Mouse (Mus musculus) small intestine, adult 2 months (tissue): ENCODE measurements at regions not wholly inside any gene's neighbourhood (a gene's known extent, or its start where the extent isn't known, plus 50 kb on each side); places are given as distances from the start of the nearest gene placed in this dataset.

Experiments used
- H3K27ac ChIP-seq: fragments of 200-500 bp; 2 replicates; pipeline ENCODE4 v1.5.1; 2012; ENCODE audit warnings: low read depth, low read length, control low read depth, inconsistent platforms; ENCODE audit not compliant: insufficient read depth
- H3K27me3 ChIP-seq: fragments of 200-500 bp; 2 replicates; pipeline ENCODE4 v1.6.1; 2012; ENCODE audit warnings: mild to moderate bottlenecking, moderate library complexity, low read length, inconsistent platforms; ENCODE audit not compliant: control insufficient read depth, insufficient read depth
- H3K36me3 ChIP-seq: fragments of 200-500 bp; 2 replicates; pipeline ENCODE4 v1.6.1; 2012; ENCODE audit warnings: mild to moderate bottlenecking, low read length, control low read depth, inconsistent platforms; ENCODE audit not compliant: control insufficient read depth, insufficient read depth
- H3K4me1 ChIP-seq: fragments of 200-500 bp; 2 replicates; pipeline ENCODE4 v1.6.1; 2012; ENCODE audit warnings: low read length, inconsistent platforms, mixed read lengths; ENCODE audit not compliant: control insufficient read depth, insufficient read depth, insufficient read length
- H3K4me3 ChIP-seq: fragments of 200-500 bp; 2 replicates; pipeline ENCODE4 v1.5.1; 2012; ENCODE audit warnings: low read depth, mild to moderate bottlenecking, control low read depth, inconsistent platforms, low read length, moderate library complexity
- CTCF ChIP-seq: fragments of 200-500 bp; IDR thresholded peaks from 2 replicates; pipeline ENCODE4 v1.5.1; 2012; ENCODE audit warnings: low read depth, mild to moderate bottlenecking, control low read depth, inconsistent platforms, low read length, moderate library complexity, mixed read lengths; ENCODE audit not compliant: insufficient replicate concordance, insufficient read length; ENCODE audit errors: extremely low read depth
- POLR2A ChIP-seq: fragments of 200-500 bp; IDR thresholded peaks from 2 replicates; pipeline ENCODE4 v1.6.1; 2012; ENCODE audit warnings: low read depth, mild to moderate bottlenecking, control low read depth, inconsistent platforms, low read length, moderate library complexity
- WGBS: fragments of 180-500 bp; shearing (Covaris S2); methylation state at CpG from one replicate; pipeline ENCODE4 v1.1.7; 2018; 5-methylcytosine and 5-hydroxymethylcytosine counted together

DNA sequence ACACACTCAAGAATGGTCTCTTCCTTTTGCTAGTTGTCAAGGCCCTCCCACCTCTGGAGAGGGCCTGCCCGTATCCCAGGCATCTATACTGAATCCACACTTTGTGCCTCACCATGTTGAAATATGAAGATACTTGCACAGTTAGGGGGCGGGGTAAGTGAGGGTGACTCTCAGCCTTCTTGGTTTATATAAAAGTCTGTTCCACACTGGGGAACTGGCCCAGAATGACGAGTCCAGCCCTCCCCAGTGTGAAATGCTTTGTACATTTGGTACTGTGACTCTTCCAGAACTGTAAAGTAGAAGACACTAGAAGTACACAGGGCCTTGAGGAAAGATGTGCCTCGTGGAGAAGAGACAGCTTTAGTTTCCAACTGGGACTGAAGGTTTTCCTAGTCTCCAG is 166.8 kb downstream of the Tshz3 start:
- Histone ChIP-seq H3K27me3 (no peaks in the 10 kb centered on the region), H3K4me3 (no peak overlapping the region), H3K27ac (no peak overlapping the region), H3K36me3 (no peaks in the 10 kb centered on the region), H3K4me1 (no peaks in the 10 kb centered on the region)
- TF ChIP-seq POLR2A (no peak), CTCF (no peak)
- WGBS = 54% methylated on average over 4 of the region's 4 CpGs

GRCm38 (mm10) chr7:36866602-36867001 is 168.7 kb downstream of the Tshz3 start:
- Histone ChIP-seq H3K27ac (no peak overlapping the region), H3K27me3 (no peaks in the 10 kb centered on the region), H3K4me1 (no peaks in the 10 kb centered on the region), H3K36me3 (no peaks in the 10 kb centered on the region), H3K4me3 (no peak overlapping the region)
- 82% methylated on average over 12 of the region's 12 CpGs for WGBS
- TF ChIP-seq CTCF (no peak), POLR2A (no peak)

DNA sequence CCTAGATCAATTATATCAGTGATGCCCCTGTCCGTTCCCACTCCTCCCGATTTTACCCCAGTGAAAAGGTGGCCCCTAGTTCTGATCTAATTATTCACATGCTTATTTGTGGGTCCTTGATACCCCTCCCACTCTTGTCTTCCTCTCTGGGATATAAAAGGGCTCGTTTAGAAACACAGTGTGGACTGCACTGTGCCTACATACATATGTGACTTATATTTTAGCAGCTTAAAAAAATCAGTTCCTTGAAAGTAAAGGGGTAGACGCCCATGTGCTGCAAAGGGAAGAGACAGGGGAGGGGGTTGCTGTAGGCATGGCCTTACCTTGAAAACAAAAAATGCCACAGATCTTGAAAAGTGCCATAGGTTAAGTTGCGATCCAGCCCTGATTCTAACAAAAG is 176.1 kb downstream of the Tshz3 start:
- Histone ChIP-seq H3K36me3 (no peaks in the 10 kb centered on the region), H3K27ac (no peak overlapping the region), H3K27me3 (no peaks in the 10 kb centered on the region), H3K4me1 (no peaks in the 10 kb centered on the region), H3K4me3 (no peak overlapping the region)
- WGBS = 69% methylated on average over 5 of the region's 5 CpGs
- TF ChIP-seq CTCF = no peak
- TF ChIP-seq POLR2A = no peak

GRCm38 (mm10) chr7:36877686-36878085 is 179.8 kb downstream of the Tshz3 start:
- H3K4me1 ChIP-seq = no peaks in the 10 kb centered on the region
- H3K36me3 ChIP-seq = no peaks in the 10 kb centered on the region
- no peaks in the 10 kb centered on the region for H3K27me3 ChIP-seq
- H3K4me3 ChIP-seq = no peak overlapping the region
- WGBS = 41% methylated on average over 7 of the region's 7 CpGs
- TF ChIP-seq POLR2A (no peak), CTCF (no peak)
- H3K27ac ChIP-seq = no peak overlapping the region

GRCm38 (mm10) chr7:36892776-36893500 is 195.0 kb downstream of the Tshz3 start:
- Histone ChIP-seq H3K36me3 (no peaks in the 10 kb centered on the region), H3K27ac (no peak overlapping the region), H3K4me3 (no peak overlapping the region), H3K27me3 (no peaks in the 10 kb centered on the region), H3K4me1 (no peaks in the 10 kb centered on the region)
- WGBS = 66% methylated on average over 18 of the region's 18 CpGs
- TF ChIP-seq POLR2A = no peak
- TF ChIP-seq CTCF = no peak

DNA sequence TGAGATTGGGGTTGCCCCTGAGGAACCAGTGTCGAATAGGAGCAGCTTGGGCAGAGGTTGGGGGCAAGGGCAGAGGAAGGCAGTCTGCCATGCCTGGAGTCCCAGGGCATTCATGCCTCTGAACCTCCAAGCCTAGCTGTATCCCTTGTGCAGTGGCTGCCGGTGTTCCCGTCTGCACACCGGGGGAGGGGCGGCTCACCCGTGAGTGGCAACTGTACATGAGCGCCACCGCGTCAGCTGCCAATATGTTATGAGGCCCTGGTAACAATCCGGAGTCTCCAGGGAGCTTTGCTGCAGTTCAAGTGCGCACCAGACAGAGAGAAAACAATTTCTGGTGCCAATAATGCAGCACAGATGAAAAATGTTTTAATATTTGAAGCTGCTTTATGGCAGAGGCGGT is 198.4 kb downstream of the Tshz3 start:
- Histone ChIP-seq H3K4me3 (no peak overlapping the region), H3K27me3 (no peaks in the 10 kb centered on the region), H3K27ac (no peak overlapping the region), H3K36me3 (no peaks in the 10 kb centered on the region), H3K4me1 (no peaks in the 10 kb centered on the region)
- TF ChIP-seq POLR2A (no peak), CTCF (no peak)
- 63% methylated on average over 12 of the region's 12 CpGs for WGBS

DNA sequence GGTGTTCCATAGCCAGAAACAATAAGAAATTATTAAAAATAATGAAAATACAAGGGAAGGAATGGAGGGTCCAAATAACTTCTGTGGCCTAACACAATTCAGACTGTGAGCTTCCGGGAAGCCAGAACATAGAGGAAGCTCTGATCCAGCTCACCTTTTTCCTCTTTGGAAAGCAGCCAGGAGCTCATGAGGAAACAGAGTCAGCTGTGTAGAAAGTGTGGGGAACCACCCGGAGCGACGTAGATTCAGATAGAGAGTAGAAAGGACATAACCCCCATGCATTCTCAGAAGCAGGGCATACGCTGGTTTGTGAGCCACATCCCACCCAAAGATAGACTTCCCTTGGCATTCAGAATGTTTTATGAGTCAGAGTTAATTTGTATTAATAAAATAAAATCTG is 203.6 kb downstream of the Tshz3 start:
- Histone ChIP-seq H3K4me1 (no peaks in the 10 kb centered on the region), H3K36me3 (no peaks in the 10 kb centered on the region), H3K27ac (no peak overlapping the region), H3K4me3 (no peak overlapping the region), H3K27me3 (no peaks in the 10 kb centered on the region)
- TF ChIP-seq CTCF (no peak), POLR2A (no peak)
- 76% methylated on average over 5 of the region's 5 CpGs for WGBS
